Mouse (Mus musculus) heart, embryonic 10.5 days (tissue): ENCODE measurements around the gene Syde2. TPM values are rescaled to one million over a fixed set of nuclear protein-coding genes. Genes with fewer than 3 reads are reported as not detected.

Experiments
- DNase-seq: peaks from one replicate; pipeline ENCODE4 v3.0.0-alpha.2; 2017; ENCODE audit warnings: low spot score
- H3K27ac ChIP-seq: fragments of 300-500 bp; sonication (generic); 2 replicates; pipeline ENCODE4 v1.5.1; 2016; ENCODE audit warnings: mild to moderate bottlenecking
- H3K27me3 ChIP-seq: fragments of 300-500 bp; sonication (generic); 2 replicates; pipeline ENCODE4 v1.6.1; 2016; ENCODE audit warnings: mild to moderate bottlenecking; ENCODE audit not compliant: poor library complexity, insufficient read depth, severe bottlenecking
- H3K36me3 ChIP-seq: fragments of 300-500 bp; sonication (generic); 2 replicates; pipeline ENCODE4 v1.6.1; 2016; ENCODE audit warnings: mild to moderate bottlenecking, moderate library complexity
- H3K4me1 ChIP-seq: fragments of 300-500 bp; sonication (generic); 2 replicates; pipeline ENCODE4 v1.6.1; 2016; ENCODE audit warnings: mild to moderate bottlenecking
- H3K4me3 ChIP-seq: fragments of 300-500 bp; sonication (generic); 2 replicates; pipeline ENCODE4 v1.5.1; 2016; ENCODE audit warnings: mild to moderate bottlenecking, moderate library complexity
- H3K9me3 ChIP-seq: fragments of 300-500 bp; sonication (generic); 2 replicates; pipeline ENCODE4 v1.6.1; 2016; ENCODE audit warnings: mild to moderate bottlenecking, moderate library complexity
- WGBS: fragments of 180-500 bp; shearing (Covaris S2); methylation state at CpG from one replicate; pipeline ENCODE4 v1.1.7; 2016; 5-methylcytosine and 5-hydroxymethylcytosine counted together
- polyA plus RNA-seq: library from polyadenylated mRNA; unstranded; fragments of >200 nt; fragmentation: Nextera tagmentation; extraction: Ambion mirVana; gene quantifications from 2 replicates; pipeline ENCODE4 v1.2.1, GENCODE M21; 2016

Syde2 gene
- polyA plus RNA-seq, 1 experiment from 2014 or later: 3.1 TPM

DNA sequence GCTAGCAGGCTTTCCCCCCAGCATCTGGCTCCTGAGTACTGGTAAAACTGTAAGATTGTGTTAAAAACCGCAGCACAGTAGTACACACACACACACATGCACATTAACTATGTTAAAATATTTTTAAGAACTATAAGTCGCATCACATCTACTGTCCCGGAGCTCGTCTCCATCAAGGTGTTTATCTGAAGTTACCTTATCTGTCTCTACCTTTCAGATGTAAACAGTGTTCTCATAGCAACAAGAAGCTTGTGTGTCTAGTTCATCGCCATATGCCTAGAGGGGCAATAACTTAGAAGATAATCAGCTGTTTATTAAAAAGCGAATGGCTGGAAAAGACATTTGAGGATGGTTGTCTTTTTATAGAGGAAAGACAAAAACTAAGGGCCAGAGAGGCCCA lies 37.8 kb downstream of the Syde2 start:
- Histone ChIP-seq H3K36me3 (peaks cover 31% of the 10 kb centered on the region), H3K27ac (no peak overlapping the region), H3K9me3 (no peaks in the 10 kb centered on the region), H3K4me1 (peaks cover 22% of the 10 kb centered on the region), H3K4me3 (no peak overlapping the region), H3K27me3 (no peaks in the 10 kb centered on the region)
- no peak for DNase-seq
- 91% methylated on average over 6 of the region's 6 CpGs for WGBS

DNA sequence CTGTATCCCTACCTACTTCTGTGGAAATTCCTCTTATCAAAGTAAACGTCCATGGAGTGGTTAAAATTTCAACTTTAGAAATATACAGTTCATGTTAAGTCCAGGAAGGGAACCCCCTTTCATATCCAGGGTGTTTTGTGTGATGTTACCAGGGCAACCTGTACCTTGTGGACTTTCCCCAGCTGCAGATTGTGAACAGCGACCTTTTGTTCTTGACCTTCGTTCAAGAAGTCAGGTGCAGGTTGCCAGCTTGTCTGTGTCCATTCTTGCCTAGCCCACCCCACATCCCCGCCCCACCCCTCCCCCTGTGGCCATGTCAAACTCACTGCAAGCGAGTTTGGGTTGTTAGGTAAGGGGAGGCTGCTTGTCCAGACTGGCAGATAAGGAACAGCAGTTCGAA lies 39.4 kb downstream of the Syde2 start:
- peaks cover 26% of the 10 kb centered on the region for H3K4me1 ChIP-seq
- no peaks in the 10 kb centered on the region for H3K27me3 ChIP-seq
- DNase-seq: no peak
- peak overlapping the region; percentile 56; the same call in 1 of the 2 replicates for H3K27ac ChIP-seq
- no peaks in the 10 kb centered on the region for H3K9me3 ChIP-seq
- no peak overlapping the region for H3K4me3 ChIP-seq
- H3K36me3 ChIP-seq: peaks cover 25% of the 10 kb centered on the region
- WGBS: 28% methylated on average over 6 of the region's 6 CpGs

GRCm38 (mm10) chr3:146028406-146028805 lies 40.7 kb downstream of the Syde2 start:
- H3K36me3 ChIP-seq: peaks cover 14% of the 10 kb centered on the region
- no peak for DNase-seq
- no peaks in the 10 kb centered on the region for H3K27me3 ChIP-seq
- H3K4me3 ChIP-seq: no peak overlapping the region
- 86% methylated on average over 2 of the region's 2 CpGs for whole genome bisulfite sequencing
- no peaks in the 10 kb centered on the region for H3K9me3 ChIP-seq
- H3K4me1 ChIP-seq: peaks cover 26% of the 10 kb centered on the region
- H3K27ac ChIP-seq: no peak overlapping the region

- Histone ChIP-seq H3K36me3 (peaks cover 6% of the 10 kb centered on the region), H3K9me3 (no peaks in the 10 kb centered on the region), H3K4me1 (peaks cover 26% of the 10 kb centered on the region), H3K27ac (no peak overlapping the region), H3K27me3 (no peaks in the 10 kb centered on the region), H3K4me3 (no peak overlapping the region)
- DNase-seq: no peak
- 82% methylated on average over 3 of the region's 3 CpGs for WGBS
These were observed 41.6 kb downstream of the Syde2 start for GRCm38 (mm10) chr3:146029234-146029633.

DNA sequence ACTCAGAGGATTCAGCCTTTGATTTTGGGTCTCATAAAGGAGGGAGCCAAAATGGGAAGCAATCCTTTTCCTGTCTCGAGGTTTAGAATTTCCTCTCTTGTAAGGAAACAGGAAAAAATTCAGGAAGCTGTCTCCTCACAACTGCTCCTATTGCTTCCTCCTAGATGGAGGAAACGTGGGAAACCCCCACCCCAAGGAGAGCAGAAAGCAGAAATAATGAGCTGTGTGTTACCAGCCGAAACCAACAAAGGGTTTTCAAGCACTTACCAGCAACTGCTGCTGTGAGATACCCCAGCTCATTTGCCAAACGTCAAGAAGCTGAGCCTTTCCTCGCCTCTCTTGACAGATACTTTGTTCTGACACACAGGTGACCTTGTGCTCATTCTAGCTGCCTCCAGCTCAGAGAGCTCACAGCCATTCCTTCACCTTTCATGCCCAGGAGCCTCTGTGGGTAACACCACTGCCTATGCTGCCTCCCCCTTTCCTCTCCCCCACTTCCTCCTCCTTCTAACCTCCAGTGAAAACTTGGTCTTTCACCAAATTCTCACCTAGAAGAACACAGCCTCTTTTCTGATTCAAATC lies 42.7 kb downstream of the Syde2 start:
- Histone ChIP-seq H3K9me3 (no peaks in the 10 kb centered on the region), H3K27me3 (no peaks in the 10 kb centered on the region), H3K36me3 (no peaks in the 10 kb centered on the region), H3K27ac (peak overlapping the region; percentile 67), H3K4me1 (peaks cover 26% of the 10 kb centered on the region), H3K4me3 (no peak overlapping the region)
- WGBS: 10% methylated on average over 5 of the region's 5 CpGs
- no peak for DNase-seq

DNA sequence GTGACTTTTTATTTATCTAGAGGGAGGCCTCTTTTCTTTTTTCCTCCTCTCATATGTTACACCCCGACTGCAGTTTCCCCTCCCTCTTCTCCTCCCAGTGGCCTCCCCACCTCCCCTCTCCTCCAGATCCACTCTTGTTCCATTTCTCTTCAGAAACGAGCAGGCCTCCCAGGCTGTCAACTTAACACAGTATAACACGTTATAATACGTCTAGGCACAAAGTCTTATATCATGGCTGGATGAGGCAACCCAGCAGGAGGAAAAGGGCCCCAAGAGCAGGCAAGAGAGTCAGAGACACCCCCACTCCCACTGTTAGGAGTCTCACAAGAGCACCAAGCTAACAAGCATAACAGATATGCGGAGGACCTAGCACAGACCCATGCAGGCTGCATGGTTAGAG lies 45.3 kb downstream of the Syde2 start:
- H3K4me3 ChIP-seq: no peak overlapping the region
- no peaks in the 10 kb centered on the region for H3K9me3 ChIP-seq
- H3K27me3 ChIP-seq: no peaks in the 10 kb centered on the region
- no peak overlapping the region for H3K27ac ChIP-seq
- 85% methylated on average over 5 of the region's 5 CpGs for WGBS
- H3K36me3 ChIP-seq: no peaks in the 10 kb centered on the region
- no peak for DNase-seq
- H3K4me1 ChIP-seq: peaks cover 20% of the 10 kb centered on the region

GRCm38 (mm10) chr3:146037906-146038305 lies 50.2 kb downstream of the Syde2 start:
- no peak for DNase-seq
- Histone ChIP-seq H3K36me3 (no peaks in the 10 kb centered on the region), H3K27ac (peak overlapping the region; percentile 24; the same call in 1 of the 2 replicates), H3K4me1 (peaks cover 29% of the 10 kb centered on the region), H3K4me3 (no peak overlapping the region), H3K9me3 (0 out of 2 replicates have a peak, but pooled peaks cover 4% of the 10 kb centered on the region), H3K27me3 (no peaks in the 10 kb centered on the region)
- 51% methylated on average over 15 of the region's 15 CpGs for WGBS

- no peak for DNase-seq
- no peak overlapping the region for H3K4me3 ChIP-seq
- WGBS: 68% methylated on average over 12 of the region's 12 CpGs
These were observed 51.6 kb downstream of the Syde2 start for GRCm38 (mm10) chr3:146039132-146039903.

GRCm38 (mm10) chr3:146041382-146041781 lies 53.7 kb downstream of the Syde2 start:
- DNase-seq: no peak
- 89% methylated on average over 11 of the region's 11 CpGs for WGBS
- 0 out of 2 replicates have a peak overlapping the region, but pooled peaks have one; percentile 6 for H3K27ac ChIP-seq
- H3K4me3 ChIP-seq: no peak overlapping the region
- H3K27me3 ChIP-seq: no peaks in the 10 kb centered on the region
- H3K36me3 ChIP-seq: no peaks in the 10 kb centered on the region
- H3K4me1 ChIP-seq: peaks cover 39% of the 10 kb centered on the region
- H3K9me3 ChIP-seq: 0 out of 2 replicates have a peak, but pooled peaks cover 4% of the 10 kb centered on the region

More at GRCm38 (mm10) chr3:146039132-146039903, 51.6 kb downstream of the Syde2 start:
- Histone ChIP-seq H3K9me3 (0 out of 2 replicates have a peak, but pooled peaks cover 4% of the 10 kb centered on the region), H3K4me1 (peaks cover 29% of the 10 kb centered on the region), H3K36me3 (no peaks in the 10 kb centered on the region), H3K27me3 (no peaks in the 10 kb centered on the region), H3K27ac (no peak overlapping the region)

DNA sequence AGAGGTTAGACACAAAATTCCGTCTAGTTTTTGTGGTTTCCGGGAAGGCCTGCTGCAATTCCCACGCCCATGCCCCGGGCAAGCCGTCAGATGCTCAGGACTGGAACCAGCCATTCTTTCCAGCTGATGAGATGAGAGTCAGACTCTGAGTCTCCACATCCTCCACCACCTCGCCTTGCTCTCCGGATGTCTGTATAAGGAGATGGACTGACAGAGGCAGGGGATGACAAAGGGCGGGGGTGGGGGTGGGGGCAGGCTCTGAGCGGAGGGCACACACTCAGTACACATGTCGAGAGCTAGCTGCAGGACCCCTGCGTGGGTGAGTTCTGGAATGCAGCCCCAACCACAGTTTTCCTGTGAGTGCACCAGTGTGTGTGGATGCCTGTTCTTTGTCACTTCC lies 57.3 kb downstream of the Syde2 start:
- Histone ChIP-seq H3K4me1 (peaks cover 46% of the 10 kb centered on the region), H3K4me3 (peak overlapping the region; percentile 17), H3K36me3 (no peaks in the 10 kb centered on the region), H3K9me3 (no peaks in the 10 kb centered on the region), H3K27me3 (no peaks in the 10 kb centered on the region), H3K27ac (peak overlapping the region; percentile 86)
- WGBS: 15% methylated on average over 11 of the region's 11 CpGs
- peak; percentile 88 for DNase-seq

DNA sequence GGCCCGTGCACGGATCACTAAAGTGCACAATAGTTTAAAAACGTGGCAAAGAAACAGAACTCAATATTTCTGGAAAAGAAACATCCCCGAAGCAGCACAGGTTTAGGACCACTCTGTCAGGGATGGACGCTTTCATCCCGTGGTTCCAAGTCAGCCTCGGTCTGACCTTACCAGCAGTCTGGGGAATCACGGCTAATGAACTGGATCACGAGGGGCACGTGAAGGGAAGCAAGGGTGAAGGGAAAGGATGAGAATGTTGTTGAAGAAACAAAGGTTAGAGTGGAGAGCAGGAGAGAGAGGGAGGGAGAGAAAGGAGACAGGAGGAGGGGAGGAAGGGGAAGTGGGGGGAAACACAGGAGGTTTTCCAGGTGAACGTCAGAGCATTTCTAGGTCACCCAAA lies 58.4 kb downstream of the Syde2 start:
- no peak overlapping the region for H3K4me3 ChIP-seq
- no peaks in the 10 kb centered on the region for H3K36me3 ChIP-seq
- no peaks in the 10 kb centered on the region for H3K27me3 ChIP-seq
- H3K9me3 ChIP-seq: no peaks in the 10 kb centered on the region
- DNase-seq: no peak
- peak overlapping the region; percentile 59 for H3K27ac ChIP-seq
- peaks cover 46% of the 10 kb centered on the region for H3K4me1 ChIP-seq
- WGBS: 85% methylated on average over 11 of the region's 11 CpGs

DNA sequence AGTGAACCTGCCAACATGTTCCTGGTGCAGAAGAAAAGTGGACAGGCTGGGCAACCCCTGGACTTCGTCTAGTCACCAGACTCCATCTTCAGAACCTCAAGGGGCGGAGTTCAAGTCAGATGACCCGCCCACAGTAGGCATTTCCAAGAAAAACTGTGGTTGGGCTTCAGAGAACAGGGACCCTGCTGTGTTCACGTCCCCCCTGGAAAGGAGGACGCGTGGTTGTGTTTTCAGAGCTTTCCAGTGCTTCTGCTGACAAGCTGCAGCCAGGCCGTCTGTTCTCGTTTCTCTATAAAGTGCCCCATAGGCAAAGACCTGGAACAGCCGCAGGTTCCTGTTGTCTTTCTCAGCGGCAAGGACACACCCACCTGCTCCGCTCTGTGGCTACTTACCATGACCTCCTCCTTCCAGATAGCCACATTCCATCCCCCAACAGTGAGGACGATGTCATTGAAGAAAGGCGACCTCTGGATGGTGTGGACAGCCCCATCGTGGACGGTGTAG lies 60.1 kb downstream of the Syde2 start:
- Histone ChIP-seq H3K4me1 (peaks cover 54% of the 10 kb centered on the region), H3K27me3 (no peaks in the 10 kb centered on the region), H3K27ac (peak overlapping the region; percentile 85), H3K4me3 (peak overlapping the region; percentile 42), H3K9me3 (no peaks in the 10 kb centered on the region), H3K36me3 (no peaks in the 10 kb centered on the region)
- peak; percentile 91 for DNase-seq
- 8% methylated on average over 15 of the region's 15 CpGs for WGBS

DNA sequence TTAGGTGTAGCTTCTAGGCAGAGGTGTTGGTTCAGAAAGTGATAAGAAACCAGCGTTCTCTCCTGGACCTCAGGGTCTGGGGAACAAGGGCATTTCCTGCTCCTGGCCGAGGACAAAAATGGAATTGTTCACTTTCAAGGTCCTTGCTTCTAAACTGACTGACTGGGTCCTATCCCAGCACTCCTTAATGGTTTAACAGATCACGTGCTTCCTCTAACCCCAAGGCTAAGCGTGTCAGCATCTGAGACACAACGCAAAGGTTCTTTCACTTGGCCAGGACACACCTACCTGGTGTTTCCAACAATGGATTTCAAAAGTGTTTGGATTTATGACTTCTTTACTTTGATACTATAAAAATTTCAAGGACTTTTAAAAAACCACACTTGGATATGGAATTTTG lies 62.3 kb downstream of the Syde2 start:
- 71% methylated on average over 5 of the region's 5 CpGs for WGBS
- DNase-seq: no peak
- Histone ChIP-seq H3K4me3 (no peak overlapping the region), H3K4me1 (peaks cover 56% of the 10 kb centered on the region), H3K36me3 (no peaks in the 10 kb centered on the region), H3K9me3 (no peaks in the 10 kb centered on the region), H3K27me3 (no peaks in the 10 kb centered on the region), H3K27ac (no peak overlapping the region)
